Mouse (Mus musculus) naive thymus-derived CD4-positive, alpha-beta T cell, adult 2 months (primary cell): Measurements from ENCODE around the gene Fcrla.
"Not testable (repeated sequence)": the region's sequence is repeated elsewhere in the genome, so short reads cannot be mapped to it uniquely, and the experiment has no call there.

Experiments used
- DNase-seq: peaks from one replicate; pipeline ENCODE4 v3.0.0-alpha.2; 2011; ENCODE audit warnings: low read depth

Fcrla gene

GRCm38 (mm10) chr1:170927378-170927777 is at the start of gene Fcrla:
TSS of gene Fcrla (minus strand) at chr1:170927583.
- no peak for DNase-seq

- no peak for DNase-seq
Observed at GRCm38 (mm10) chr1:170976447-170976846, 49.1 kb upstream of the Fcrla start, which contains the start of gene Fcgr2b. TSS of gene Fcgr2b (minus strand) at chr1:170976547.

- DNase-seq = no peak
Observed at GRCm38 (mm10) chr1:170975751-170976161, 48.4 kb upstream of the Fcrla start.

GRCm38 (mm10) chr1:170975350-170975749 is 48.0 kb upstream of the Fcrla start:
- DNase-seq = not testable (repeated sequence)

- no peak for DNase-seq
Observed at GRCm38 (mm10) chr1:170974736-170975135, 47.4 kb upstream of the Fcrla start.

- DNase-seq = no peak
Observed at GRCm38 (mm10) chr1:170974171-170974570, 46.8 kb upstream of the Fcrla start.

- DNase-seq = no peak
Observed at GRCm38 (mm10) chr1:170972936-170973335, 45.6 kb upstream of the Fcrla start.

GRCm38 (mm10) chr1:170972494-170972893 is 45.1 kb upstream of the Fcrla start:
- DNase-seq = no peak

- no peak for DNase-seq
Observed at GRCm38 (mm10) chr1:170968576-170968975, 41.2 kb upstream of the Fcrla start.

- DNase-seq = no peak
Observed at GRCm38 (mm10) chr1:170967581-170967980, 40.2 kb upstream of the Fcrla start.

GRCm38 (mm10) chr1:170963087-170963486 is 35.7 kb upstream of the Fcrla start:
- no peak for DNase-seq

- no peak for DNase-seq
Observed at GRCm38 (mm10) chr1:170962301-170962700, 34.9 kb upstream of the Fcrla start.

GRCm38 (mm10) chr1:170961101-170961500 is 33.7 kb upstream of the Fcrla start:
- no peak for DNase-seq

- DNase-seq = no peak
Observed at GRCm38 (mm10) chr1:170959791-170960190, 32.4 kb upstream of the Fcrla start.

GRCm38 (mm10) chr1:170958225-170958624 is 30.8 kb upstream of the Fcrla start:
- DNase-seq = no peak

GRCm38 (mm10) chr1:170953192-170953591 is 25.8 kb upstream of the Fcrla start:
- DNase-seq = no peak

- no peak for DNase-seq
Observed at GRCm38 (mm10) chr1:170950772-170951171, 23.4 kb upstream of the Fcrla start.

- not testable (repeated sequence) for DNase-seq
Observed at GRCm38 (mm10) chr1:170944908-170945307, 17.5 kb upstream of the Fcrla start.

GRCm38 (mm10) chr1:170944151-170944550 is 16.8 kb upstream of the Fcrla start:
- DNase-seq = not testable (repeated sequence)

GRCm38 (mm10) chr1:170939255-170939654 is 11.9 kb upstream of the Fcrla start:
- DNase-seq = no peak

GRCm38 (mm10) chr1:170934383-170934782 is 7.0 kb upstream of the Fcrla start:
- DNase-seq = no peak

- DNase-seq = no peak
Observed at GRCm38 (mm10) chr1:170933940-170934339, 6.6 kb upstream of the Fcrla start.

GRCm38 (mm10) chr1:170933386-170933920 is 6.1 kb upstream of the Fcrla start:
- no peak for DNase-seq

- no peak for DNase-seq
Observed at GRCm38 (mm10) chr1:170932043-170932442, 4.7 kb upstream of the Fcrla start.
